Mouse (Mus musculus) intestine, postnatal 0 days (tissue): ENCODE measurements at regions not wholly inside any gene's neighbourhood (a gene's known extent, or its start where the extent isn't known, plus 50 kb on each side); places are given as distances from the start of the nearest gene placed in this dataset.

Experiments
- ATAC-seq: fragments of 200-750 bp; cut with Nextera tagmentation; 2 replicates; pipeline ENCODE4 v1.8.0; 2017; ENCODE audit warnings: mild to moderate bottlenecking, moderate TSS enrichment, moderate library complexity
- H3K27ac ChIP-seq: fragments of 300-500 bp; sonication (generic); 2 replicates; pipeline ENCODE4 v1.5.1; 2014; ENCODE audit warnings: mild to moderate bottlenecking, low read depth, low read length, moderate library complexity
- H3K27me3 ChIP-seq: fragments of 300-500 bp; sonication (generic); replicated peaks from 2 replicates; pipeline ENCODE4 v1.6.1; 2014; ENCODE audit warnings: low read length, mixed read lengths; ENCODE audit not compliant: control insufficient read depth, insufficient read depth
- H3K36me3 ChIP-seq: fragments of 300-500 bp; sonication (generic); 2 replicates; pipeline ENCODE4 v1.6.1; 2014; ENCODE audit warnings: mild to moderate bottlenecking, moderate library complexity; ENCODE audit not compliant: control insufficient read depth, insufficient read depth
- H3K4me1 ChIP-seq: fragments of 300-500 bp; sonication (generic); replicated peaks from 2 replicates; pipeline ENCODE4 v1.6.1; 2014; ENCODE audit warnings: antibody characterized with exemption, low read length, mixed read lengths; ENCODE audit not compliant: control insufficient read depth, insufficient read depth
- H3K4me2 ChIP-seq: fragments of 300-500 bp; sonication (generic); replicated peaks from 2 replicates; pipeline ENCODE4 v1.6.1; 2014; ENCODE audit warnings: low read depth, mild to moderate bottlenecking, moderate library complexity
- H3K4me3 ChIP-seq: fragments of 300-500 bp; sonication (generic); 2 replicates; pipeline ENCODE4 v1.5.1; 2014; ENCODE audit warnings: low read depth, low read length
- H3K9ac ChIP-seq: fragments of 300-500 bp; sonication (generic); 2 replicates; pipeline ENCODE4 v1.6.1; 2014; ENCODE audit warnings: mild to moderate bottlenecking, low read depth, low read length
- H3K9me3 ChIP-seq: fragments of 300-500 bp; sonication (generic); 2 replicates; pipeline ENCODE4 v1.6.1; 2016; ENCODE audit warnings: mixed run types; ENCODE audit not compliant: control insufficient read depth
- CTCF ChIP-seq: sonication (generic); IDR thresholded peaks from 2 replicates; pipeline ENCODE4 v1.5.1; 2016; ENCODE audit warnings: low read depth, mild to moderate bottlenecking, control low read depth, antibody characterized with exemption, moderate library complexity
- WGBS: fragments of 180-500 bp; shearing (Covaris S2); extraction: QIAGEN DNeasy Blood & Tissue Kit; methylation state at CpG from one replicate; pipeline ENCODE4 v1.1.7; 2014; 5-methylcytosine and 5-hydroxymethylcytosine counted together

DNA sequence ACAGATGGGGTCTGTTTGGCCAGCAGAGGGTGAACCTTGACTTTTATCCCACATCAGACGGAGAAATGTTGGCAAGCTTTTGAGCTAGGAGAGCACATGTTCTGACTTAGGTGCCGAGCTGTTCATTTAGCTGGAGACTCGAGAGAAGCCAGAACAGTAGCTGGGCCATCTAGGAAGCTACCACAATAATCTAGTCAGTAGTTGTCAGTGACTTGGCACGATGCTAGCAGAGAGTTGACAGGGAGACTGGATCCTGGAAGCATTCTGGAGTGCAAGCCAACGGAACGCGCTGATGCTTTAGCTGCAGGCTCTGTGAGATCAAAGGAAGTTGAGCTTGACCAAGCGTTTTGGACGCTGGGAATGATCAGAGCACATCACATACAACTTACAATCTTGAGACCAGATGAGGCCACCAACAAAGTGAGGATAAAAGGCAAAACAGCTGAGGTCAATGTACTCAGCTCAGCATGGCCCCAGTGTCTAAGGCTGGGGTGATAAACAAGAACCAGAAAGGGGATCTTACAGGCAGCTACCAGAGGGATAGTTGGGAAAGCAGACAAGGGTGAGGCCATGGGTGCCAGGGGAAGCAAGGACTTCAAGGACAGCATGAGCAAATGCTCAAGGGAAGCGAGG, 130.0 kb downstream of the Dyrk2 start:
- Histone ChIP-seq H3K27ac (no peak overlapping the region), H3K36me3 (no peaks in the 10 kb centered on the region), H3K27me3 (no peaks in the 10 kb centered on the region), H3K4me1 (no peaks in the 10 kb centered on the region), H3K9ac (no peak overlapping the region), H3K4me2 (no peak overlapping the region), H3K4me3 (no peak overlapping the region), H3K9me3 (no peaks in the 10 kb centered on the region)
- no peak for ATAC-seq
- 78% methylated on average over 10 of the region's 10 CpGs for WGBS
- TF ChIP-seq CTCF = no peak

DNA sequence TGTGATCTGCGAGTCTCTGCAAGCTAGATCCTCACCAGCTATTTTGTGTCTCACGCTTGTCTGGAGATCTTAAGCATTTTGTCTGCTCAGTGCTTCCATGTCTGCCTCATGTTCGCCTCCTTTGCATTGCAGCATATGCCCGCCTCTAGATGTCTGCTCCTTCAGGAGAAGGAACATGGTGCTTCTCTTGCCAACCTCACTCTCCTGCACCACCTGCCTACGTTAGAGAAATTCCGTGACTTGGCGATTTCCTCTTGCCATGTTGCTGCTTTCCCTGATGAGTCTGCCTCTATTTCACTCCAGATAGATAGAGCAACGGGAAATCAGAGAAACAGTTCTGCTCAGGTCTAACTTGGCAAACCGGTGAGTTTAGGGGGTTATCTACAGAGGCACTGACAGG, 126.2 kb downstream of the Dyrk2 start:
- no peaks in the 10 kb centered on the region for H3K9me3 ChIP-seq
- no peaks in the 10 kb centered on the region for H3K4me1 ChIP-seq
- H3K9ac ChIP-seq = no peak overlapping the region
- no peak overlapping the region for H3K4me2 ChIP-seq
- TF ChIP-seq CTCF = no peak
- no peaks in the 10 kb centered on the region for H3K27me3 ChIP-seq
- ATAC-seq = no peak
- WGBS = 94% methylated on average over 9 of the region's 9 CpGs
- no peak overlapping the region for H3K4me3 ChIP-seq
- H3K27ac ChIP-seq = no peak overlapping the region
- no peaks in the 10 kb centered on the region for H3K36me3 ChIP-seq

DNA sequence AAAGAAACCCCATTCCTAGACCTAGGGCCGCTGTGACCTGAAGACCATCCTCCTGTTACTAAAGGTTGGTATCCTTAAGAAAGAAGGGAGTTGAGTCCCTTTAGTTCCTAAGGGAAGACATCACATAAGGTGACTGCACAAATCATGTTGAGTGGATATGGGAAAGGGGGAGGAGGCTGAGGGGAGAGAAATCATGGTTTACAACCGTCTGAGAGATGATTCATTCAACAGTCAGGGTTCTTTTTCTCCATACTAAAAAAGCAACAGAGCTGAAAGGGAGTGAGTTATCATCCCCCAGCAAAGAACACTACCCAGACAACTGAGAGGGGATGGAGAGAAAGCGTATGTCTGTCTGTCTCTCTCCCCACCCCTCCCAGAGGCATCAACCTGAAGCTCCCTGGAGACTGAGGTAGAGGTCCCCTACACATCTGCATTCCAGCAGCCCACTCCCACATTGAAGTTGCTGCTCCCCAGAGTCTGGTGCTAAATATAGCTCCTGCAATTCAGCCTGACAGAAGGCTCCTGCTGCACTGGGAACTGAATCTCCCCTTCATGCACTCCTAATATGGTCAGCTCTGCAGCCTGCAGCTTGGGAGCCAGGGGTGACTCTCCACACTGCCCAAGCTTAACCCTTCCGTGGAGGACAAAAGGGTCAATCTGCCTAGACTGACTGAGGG, 123.2 kb downstream of the Dyrk2 start:
- ATAC-seq = no peak
- 44% methylated on average over 4 of the region's 4 CpGs for WGBS
- peak overlapping the region; percentile 54; the same call in 1 of the 2 replicates for H3K27ac ChIP-seq
- H3K4me2 ChIP-seq = no peak overlapping the region
- no peaks in the 10 kb centered on the region for H3K9me3 ChIP-seq
- no peaks in the 10 kb centered on the region for H3K27me3 ChIP-seq
- no peak for TF ChIP-seq CTCF
- H3K4me3 ChIP-seq = no peak overlapping the region
- H3K36me3 ChIP-seq = no peaks in the 10 kb centered on the region
- no peaks in the 10 kb centered on the region for H3K4me1 ChIP-seq
- H3K9ac ChIP-seq = no peak overlapping the region

DNA sequence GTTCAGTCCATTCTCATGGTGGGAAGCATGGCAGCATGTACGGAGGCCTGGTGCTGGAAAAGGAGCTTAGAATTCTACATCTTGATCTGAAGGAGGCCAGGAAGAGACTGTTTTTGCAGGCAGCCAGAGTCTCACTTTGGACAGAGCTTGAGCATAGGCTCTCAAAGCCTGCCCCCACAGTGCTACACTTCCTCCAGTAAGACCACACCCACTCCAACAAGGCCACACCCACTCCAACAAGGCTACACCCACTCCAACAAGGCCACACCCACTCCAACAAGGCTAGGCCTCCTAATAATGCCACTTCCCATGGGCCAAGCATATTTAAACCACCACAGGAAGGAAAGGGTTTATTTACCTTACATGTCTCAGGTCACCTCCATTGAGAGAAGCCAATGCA, 121.0 kb downstream of the Dyrk2 start:
- Histone ChIP-seq H3K4me3 (no peak overlapping the region), H3K9ac (no peak overlapping the region), H3K27me3 (no peaks in the 10 kb centered on the region), H3K4me2 (no peak overlapping the region), H3K4me1 (no peaks in the 10 kb centered on the region), H3K9me3 (no peaks in the 10 kb centered on the region), H3K27ac (no peak overlapping the region), H3K36me3 (no peaks in the 10 kb centered on the region)
- WGBS = 93% methylated on average over 1 of the region's 1 CpGs
- ATAC-seq = no peak
- TF ChIP-seq CTCF = no peak

DNA sequence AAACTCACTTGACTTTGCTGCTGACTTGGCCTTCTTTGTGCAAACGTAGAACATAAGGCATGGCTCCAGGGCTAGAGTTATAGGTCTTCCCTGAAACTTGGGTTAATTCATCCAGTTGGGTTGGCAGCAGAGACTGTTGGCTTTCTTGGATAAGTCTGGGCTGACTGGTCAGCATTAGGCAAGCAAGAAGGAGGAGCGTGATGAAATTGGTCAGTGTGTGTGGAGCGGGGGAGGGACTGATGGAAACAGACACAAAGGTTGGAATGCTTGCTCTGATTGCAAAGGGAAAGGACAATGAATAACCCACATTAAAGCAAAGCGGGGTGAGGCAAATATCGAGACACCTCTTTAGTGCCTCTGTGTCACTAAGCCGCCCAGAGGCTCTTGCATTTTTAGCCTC, 120.3 kb downstream of the Dyrk2 start:
- WGBS = 86% methylated on average over 6 of the region's 6 CpGs

DNA sequence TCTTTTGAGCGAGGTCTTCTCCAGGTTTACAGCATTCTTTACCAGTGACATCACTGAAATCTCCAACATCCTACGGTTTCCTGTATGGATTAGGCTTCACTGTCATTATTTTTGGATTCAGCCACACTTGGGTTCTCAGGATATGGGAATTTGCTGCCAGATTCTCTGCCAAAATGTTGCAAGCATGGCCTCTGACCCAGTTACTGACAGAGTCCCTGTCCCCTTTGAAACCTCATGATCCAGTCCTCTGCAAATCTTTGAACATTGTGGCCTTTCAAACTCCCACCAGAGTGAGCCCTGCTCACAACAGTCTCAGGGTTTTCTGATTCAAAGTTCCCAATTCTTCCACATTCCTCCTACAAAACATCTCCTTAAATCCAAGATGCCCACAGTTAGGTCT, 118.9 kb downstream of the Dyrk2 start:
- no peak overlapping the region for H3K4me3 ChIP-seq
- ATAC-seq = no peak
- H3K4me1 ChIP-seq = no peaks in the 10 kb centered on the region
- TF ChIP-seq CTCF = no peak
- no peaks in the 10 kb centered on the region for H3K27me3 ChIP-seq
- H3K9ac ChIP-seq = no peak overlapping the region
- no peaks in the 10 kb centered on the region for H3K9me3 ChIP-seq
- H3K36me3 ChIP-seq = no peaks in the 10 kb centered on the region
- 70% methylated on average over 2 of the region's 2 CpGs for WGBS
- no peak overlapping the region for H3K4me2 ChIP-seq
- no peak overlapping the region for H3K27ac ChIP-seq

More for the DNA sequence above, 120.3 kb downstream of the Dyrk2 start:
- Histone ChIP-seq H3K27me3 (no peaks in the 10 kb centered on the region), H3K36me3 (no peaks in the 10 kb centered on the region), H3K9me3 (no peaks in the 10 kb centered on the region), H3K4me2 (no peak overlapping the region), H3K9ac (no peak overlapping the region), H3K27ac (no peak overlapping the region), H3K4me1 (no peaks in the 10 kb centered on the region), H3K4me3 (no peak overlapping the region)
- no peak for TF ChIP-seq CTCF
- no peak for ATAC-seq
